Mouse (Mus musculus): ENCODE data around the gene Havcr2. TPM values are rescaled to one million over a fixed set of nuclear protein-coding genes. Genes with fewer than 3 reads are reported as not detected.
"Not testable (repeated sequence)": the region's sequence is repeated elsewhere in the genome, so short reads cannot be mapped to it uniquely, and the experiment has no call there.

Havcr2 gene
- polyA plus RNA-seq (2016; fragmentation: Nextera tagmentation; extraction: Ambion mirVana): 0.07 and 0.17 TPM in 2 replicates

DNA sequence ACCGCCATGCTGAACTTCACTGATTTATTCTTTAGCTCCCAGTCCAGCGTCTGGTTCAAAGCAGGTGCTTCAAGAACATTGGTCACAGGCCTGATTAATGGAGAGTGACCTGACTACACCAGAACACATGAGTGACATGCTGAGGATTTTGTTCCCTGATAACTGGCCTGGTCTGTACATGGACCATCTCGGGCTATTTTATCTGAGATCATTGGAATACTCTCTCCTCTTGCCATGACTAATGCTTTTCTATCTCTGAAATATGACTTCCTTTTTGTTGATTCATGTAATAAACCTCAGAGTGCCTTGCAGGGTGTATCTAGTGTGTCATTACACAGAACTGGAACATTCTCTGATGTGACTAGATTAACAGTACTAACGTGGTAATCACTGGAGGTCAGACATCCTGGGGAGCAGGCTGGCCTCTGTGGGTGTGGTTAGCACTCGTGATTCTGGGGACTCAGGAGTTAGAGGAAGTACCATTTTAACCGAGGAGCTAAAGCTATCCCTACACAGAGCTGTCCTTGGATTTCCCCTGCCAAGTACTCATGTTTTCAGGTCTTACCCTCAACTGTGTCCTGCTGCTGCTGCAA, at the start of gene Havcr2:
TSS of gene Havcr2 (plus strand) at position 483 of the 593 bp plus-strand sequence.
- WGBS (ENCODE audit: insufficient replicate concordance): 31% methylated on average over 6 of the region's 6 CpGs
- Histone ChIP-seq H3K9ac (no peak within 1 kb of the TSS), H3K27ac (no peak within 1 kb of the TSS), H3K9me3 (replicated peaks) (no peaks in the 10 kb centered on the region), H3K4me1 (peaks cover 21% of the 10 kb centered on the region), H3K36me3 (no peaks in the 10 kb centered on the region), H3K4me2 (0 out of 2 replicates have a peak within 1 kb of the TSS, but pooled peaks have one; percentile 27), H3K4me3 (no peak within 1 kb of the TSS), H3K27me3 (replicated peaks) (no peaks in the 10 kb centered on the region)
- peak; percentile 94 for ATAC-seq

- Histone ChIP-seq H3K9me3 (replicated peaks) (no peaks in the 10 kb centered on the region), H3K4me2 (no peak overlapping the region), H3K4me3 (no peak overlapping the region), H3K4me1 (no peaks in the 10 kb centered on the region), H3K27me3 (replicated peaks) (peaks cover 10% of the 10 kb centered on the region), H3K36me3 (no peaks in the 10 kb centered on the region), H3K27ac (no peak overlapping the region), H3K9ac (no peak overlapping the region)
- no peak for ATAC-seq
- 73% methylated on average over 16 of the region's 16 CpGs for WGBS (ENCODE audit: insufficient replicate concordance)
These were observed 49.7 kb upstream of the Havcr2 start for GRCm38 (mm10) chr11:46404986-46405385.

DNA sequence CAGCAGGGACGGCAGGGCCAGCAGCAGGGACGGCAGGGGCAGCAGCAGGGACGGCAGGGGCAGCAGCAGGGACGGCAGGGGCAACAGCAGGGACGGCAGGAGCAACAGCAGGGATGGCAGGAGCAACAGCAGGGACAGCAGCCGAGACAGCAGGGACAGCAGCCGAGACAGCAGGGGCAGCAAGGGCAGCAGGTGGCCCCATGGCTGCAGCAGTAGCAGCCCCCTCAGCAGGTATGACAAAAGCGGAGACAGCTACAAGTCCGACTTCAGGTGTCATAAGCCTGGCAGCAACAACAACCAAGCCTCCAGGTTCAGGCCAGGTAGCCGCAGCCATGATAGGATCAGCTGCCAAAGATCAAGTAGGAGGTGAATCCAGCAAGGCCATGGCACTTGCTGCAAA, 48.0 kb upstream of the Havcr2 start:
- peaks cover 10% of the 10 kb centered on the region for H3K27me3 ChIP-seq (replicated peaks)
- no peaks in the 10 kb centered on the region for H3K9me3 ChIP-seq (replicated peaks)
- no peak for ATAC-seq
- 58% methylated on average over 10 of the region's 10 CpGs for WGBS (ENCODE audit: insufficient replicate concordance)
- H3K4me3 ChIP-seq: no peak overlapping the region
- no peak overlapping the region for H3K27ac ChIP-seq
- H3K4me2 ChIP-seq: no peak overlapping the region
- H3K36me3 ChIP-seq: no peaks in the 10 kb centered on the region
- no peak overlapping the region for H3K9ac ChIP-seq
- no peaks in the 10 kb centered on the region for H3K4me1 ChIP-seq

GRCm38 (mm10) chr11:46410018-46410563, 44.6 kb upstream of the Havcr2 start:
- Histone ChIP-seq H3K27ac (no peak overlapping the region), H3K4me2 (no peak overlapping the region), H3K27me3 (replicated peaks) (peaks cover 10% of the 10 kb centered on the region), H3K9ac (no peak overlapping the region), H3K36me3 (no peaks in the 10 kb centered on the region), H3K9me3 (replicated peaks) (no peaks in the 10 kb centered on the region), H3K4me3 (no peak overlapping the region), H3K4me1 (no peaks in the 10 kb centered on the region)
- no peak for ATAC-seq
- WGBS (ENCODE audit: insufficient replicate concordance): 42% methylated on average over 2 of the region's 2 CpGs

DNA sequence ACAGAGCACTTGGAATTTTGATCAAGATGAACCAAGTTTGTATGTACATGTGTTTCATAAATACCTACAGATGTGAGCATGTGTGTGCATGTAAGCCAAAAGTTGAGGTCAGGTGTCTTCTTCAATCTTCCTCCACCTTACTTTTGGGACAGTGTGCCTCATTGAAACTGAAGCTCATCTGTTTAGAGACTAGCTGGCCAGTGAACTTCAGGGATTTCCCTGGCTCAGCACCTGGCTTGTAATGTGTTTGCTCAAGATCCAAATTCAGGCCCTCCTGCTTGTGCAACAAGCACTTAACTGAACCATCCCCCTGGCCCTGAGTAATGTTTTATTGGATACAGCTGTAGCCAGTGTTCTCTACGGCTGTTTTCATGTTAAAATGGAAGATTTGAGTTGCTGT, 36.3 kb upstream of the Havcr2 start:
- Histone ChIP-seq H3K9me3 (replicated peaks) (no peaks in the 10 kb centered on the region), H3K4me3 (no peak overlapping the region), H3K9ac (no peak overlapping the region), H3K4me1 (no peaks in the 10 kb centered on the region), H3K27me3 (replicated peaks) (no peaks in the 10 kb centered on the region), H3K36me3 (no peaks in the 10 kb centered on the region), H3K4me2 (no peak overlapping the region), H3K27ac (no peak overlapping the region)
- WGBS (ENCODE audit: insufficient replicate concordance): 54% methylated on average over 1 of the region's 1 CpGs
- ATAC-seq: no peak

- Histone ChIP-seq H3K4me2 (no peak overlapping the region), H3K36me3 (no peaks in the 10 kb centered on the region), H3K27ac (no peak overlapping the region), H3K4me1 (no peaks in the 10 kb centered on the region), H3K9me3 (replicated peaks) (no peaks in the 10 kb centered on the region), H3K4me3 (no peak overlapping the region), H3K27me3 (replicated peaks) (no peaks in the 10 kb centered on the region), H3K9ac (no peak overlapping the region)
- no peak for ATAC-seq
- 71% methylated on average over 5 of the region's 5 CpGs for WGBS (ENCODE audit: insufficient replicate concordance)
These were observed 35.9 kb upstream of the Havcr2 start for GRCm38 (mm10) chr11:46418860-46419259.

- Histone ChIP-seq H3K4me1 (no peaks in the 10 kb centered on the region), H3K9ac (no peak overlapping the region), H3K4me3 (no peak overlapping the region), H3K36me3 (no peaks in the 10 kb centered on the region), H3K27ac (no peak overlapping the region), H3K9me3 (replicated peaks) (no peaks in the 10 kb centered on the region), H3K27me3 (replicated peaks) (no peaks in the 10 kb centered on the region), H3K4me2 (no peak overlapping the region)
- WGBS (ENCODE audit: insufficient replicate concordance): 52% methylated on average over 8 of the region's 8 CpGs
- no peak for ATAC-seq
These were observed 33.4 kb upstream of the Havcr2 start for GRCm38 (mm10) chr11:46421086-46421888.

- not testable (repeated sequence) for H3K9ac ChIP-seq; H3K4me3 ChIP-seq; H3K27me3 ChIP-seq (replicated peaks); H3K4me2 ChIP-seq; H3K4me1 ChIP-seq; ATAC-seq; H3K36me3 ChIP-seq; H3K9me3 ChIP-seq (replicated peaks); H3K27ac ChIP-seq
- WGBS (ENCODE audit: insufficient replicate concordance): 42% methylated on average over 4 of the region's 4 CpGs
These were observed 26.6 kb upstream of the Havcr2 start for GRCm38 (mm10) chr11:46428131-46428530.

- Histone ChIP-seq H3K4me2 (no peak overlapping the region), H3K27ac (no peak overlapping the region), H3K36me3 (no peaks in the 10 kb centered on the region), H3K27me3 (replicated peaks) (no peaks in the 10 kb centered on the region), H3K9me3 (replicated peaks) (no peaks in the 10 kb centered on the region), H3K4me3 (no peak overlapping the region), H3K4me1 (peaks cover 9% of the 10 kb centered on the region), H3K9ac (no peak overlapping the region)
- no peak for ATAC-seq
- 61% methylated on average over 2 of the region's 2 CpGs for WGBS (ENCODE audit: insufficient replicate concordance)
These were observed 24.6 kb upstream of the Havcr2 start for GRCm38 (mm10) chr11:46430123-46430522.

- Histone ChIP-seq H3K9ac (no peak overlapping the region), H3K4me1 (peaks cover 19% of the 10 kb centered on the region), H3K36me3 (no peaks in the 10 kb centered on the region), H3K9me3 (replicated peaks) (no peaks in the 10 kb centered on the region), H3K4me2 (no peak overlapping the region), H3K27me3 (replicated peaks) (no peaks in the 10 kb centered on the region), H3K4me3 (no peak overlapping the region), H3K27ac (no peak overlapping the region)
- ATAC-seq: peak; percentile 61; the same call in 1 of the 2 replicates
- WGBS (ENCODE audit: insufficient replicate concordance): 19% methylated on average over 3 of the region's 3 CpGs
These were observed 23.6 kb upstream of the Havcr2 start for GRCm38 (mm10) chr11:46431129-46431528.

DNA sequence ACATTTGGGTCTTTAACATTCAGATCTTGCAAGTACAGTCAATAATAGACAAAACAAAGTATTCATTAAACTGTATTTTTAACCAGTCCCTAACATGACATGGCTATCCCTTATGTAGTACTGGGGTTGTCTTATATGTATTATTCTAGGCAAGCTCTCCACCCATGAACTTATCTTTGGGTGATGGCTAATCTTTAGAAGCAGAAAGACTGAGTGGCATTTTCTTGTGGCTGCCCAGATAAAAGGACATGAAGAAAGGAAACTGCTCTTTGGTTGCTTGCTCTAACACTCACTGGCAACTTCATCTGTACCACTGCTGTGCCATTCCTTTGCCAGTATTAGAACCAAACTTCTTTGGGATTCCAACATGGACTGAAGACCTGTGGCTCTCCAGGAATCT, 19.4 kb upstream of the Havcr2 start:
- peak; percentile 55 for ATAC-seq
- Histone ChIP-seq H3K4me1 (peaks cover 43% of the 10 kb centered on the region), H3K9ac (0 out of 2 replicates have a peak overlapping the region, but pooled peaks have one; percentile 63), H3K36me3 (peaks cover 17% of the 10 kb centered on the region), H3K4me3 (peak overlapping the region; percentile 42), H3K4me2 (peak overlapping the region; percentile 65), H3K27me3 (replicated peaks) (no peaks in the 10 kb centered on the region), H3K27ac (peak overlapping the region; percentile 89), H3K9me3 (replicated peaks) (no peaks in the 10 kb centered on the region)

GRCm38 (mm10) chr11:46436760-46437458, 17.8 kb upstream of the Havcr2 start, which contains the start of gene Med7:
Gene Med7 (plus strand): TSS chr11:46436925.
- whole genome bisulfite sequencing (ENCODE audit: insufficient replicate concordance): 2% methylated on average over 59 of the region's 59 CpGs
- H3K27me3 ChIP-seq (replicated peaks): no peaks in the 10 kb centered on the region
- peak within 1 kb of the TSS; percentile 98 for H3K9ac ChIP-seq
- ATAC-seq: peak; percentile 95
- H3K9me3 ChIP-seq (replicated peaks): no peaks in the 10 kb centered on the region
- peak within 1 kb of the TSS; percentile 99 for H3K27ac ChIP-seq
- peak within 1 kb of the TSS; percentile 65 for H3K4me2 ChIP-seq
- peaks cover 28% of the 10 kb centered on the region for H3K36me3 ChIP-seq
- peak within 1 kb of the TSS; percentile 97 for H3K4me3 ChIP-seq
- peaks cover 55% of the 10 kb centered on the region for H3K4me1 ChIP-seq
